ENCODE assay signal across 8 mouse cellular contexts in genomic region chr10:29313905-29314304, GRCm38 (mm10). TPM values are rescaled to one million over a fixed set of nuclear protein-coding genes. Genes with fewer than 3 reads are reported as not detected.
DNase-seq lines count a peak whose midpoint lies in the region; ATAC-seq lines count a peak whose summit lies in the region.

No protein-coding gene starts in this region.

- peak overlapping the region; percentile 59 for H3K4me3 ChIP-seq in forebrain, embryonic 11.5 days (ENCODE audit: low read depth, low read length)
- H3K4me3 ChIP-seq in liver, embryonic 13.5 days (replicated peaks) = peak overlapping the region; percentile 81

- no peaks in the 10 kb centered on the region for H3K36me3 ChIP-seq in forebrain, embryonic 11.5 days (ENCODE audit: control insufficient read depth, insufficient read depth, low read length)
- H3K36me3 ChIP-seq in liver, embryonic 13.5 days = 0 out of 2 replicates have a peak, but pooled peaks cover 4% of the 10 kb centered on the region

- DNase-seq in frontal cortex, postnatal 14 days (ENCODE audit: low spot score in 2 of 2) = no peak
- peak; percentile 18 for DNase-seq in CD4-positive helper T cell, adult 2 months (ENCODE audit: low read depth, low spot score)
- DNase-seq in forebrain, embryonic 11.5 days (ENCODE audit: low spot score) = no peak
- DNase-seq in liver, embryonic 13.5 days = peak; percentile 1
- no peak for DNase-seq in spleen, adult 12 weeks (ENCODE audit: low spot score)
- DNase-seq in gastrocnemius, postnatal 10 days = no peak

- no peaks in the 10 kb centered on the region for H3K9me3 ChIP-seq in forebrain, embryonic 11.5 days (ENCODE audit: control insufficient read depth, low read length)
- no peaks in the 10 kb centered on the region for H3K9me3 ChIP-seq in liver, embryonic 13.5 days (replicated peaks)

- 41% methylated on average over 5 of the region's 5 CpGs for WGBS in forebrain, embryonic 11.5 days
- 22% methylated on average over 5 of the region's 5 CpGs for WGBS in liver, embryonic 13.5 days (ENCODE audit: insufficient replicate concordance)

- H3K9ac ChIP-seq in forebrain, embryonic 11.5 days (ENCODE audit: low read length) = peak overlapping the region; percentile 39; the same call in 1 of the 2 replicates
- H3K9ac ChIP-seq in liver, embryonic 13.5 days = peak overlapping the region; percentile 83

- H3K4me2 ChIP-seq in forebrain, embryonic 11.5 days (ENCODE audit: low read depth, low read length, severe bottlenecking) = peak overlapping the region; percentile 60
- H3K4me2 ChIP-seq in liver, embryonic 13.5 days = peak overlapping the region; percentile 69

- no peaks in the 10 kb centered on the region for H3K4me1 ChIP-seq in forebrain, embryonic 11.5 days (replicated peaks; ENCODE audit: control insufficient read depth, insufficient read depth, low read length)
- H3K4me1 ChIP-seq in liver, embryonic 13.5 days (replicated peaks) = peaks cover 15% of the 10 kb centered on the region

- ATAC-seq in frontal cortex, adult (ENCODE audit: low TSS enrichment) = peak; percentile 3; the same call in 1 of the 2 replicates
- ATAC-seq in forebrain, embryonic 11.5 days (replicated peaks; ENCODE audit: low FRiP score) = peak; percentile 0; the same call in 1 of the 2 replicates
- no peak for ATAC-seq in liver, embryonic 13.5 days (ENCODE audit: low read depth)
- ATAC-seq in megakaryocyte-erythroid progenitor cell, adult 5-6 weeks (replicated peaks; ENCODE audit: low FRiP score, low TSS enrichment, poor library complexity, severe bottlenecking) = no peak

- H3K27ac ChIP-seq in forebrain, embryonic 11.5 days (ENCODE audit: low read depth, low read length) = no peak overlapping the region
- H3K27ac ChIP-seq in liver, embryonic 13.5 days = no peak overlapping the region

- H3K27me3 ChIP-seq in forebrain, embryonic 11.5 days (ENCODE audit: control insufficient read depth, insufficient read depth, low read length) = no peaks in the 10 kb centered on the region
- H3K27me3 ChIP-seq in liver, embryonic 13.5 days = no peaks in the 10 kb centered on the region

RNA-seq across cellular contexts. Expression of gene Echdc1, which starts 0.9 kb away (rescaled TPM):
- 29.4 and 32.2 TPM in 2 replicates for polyA plus RNA-seq in forebrain, embryonic 11.5 days (2014; fragmentation: Nextera tagmentation; extraction: Ambion mirVana)
- 22.9 and 32.3 TPM in 2 replicates for polyA plus RNA-seq in liver, embryonic 13.5 days (2015; fragmentation: Nextera tagmentation; extraction: Ambion mirVana)
- 14.0 and 24.1 TPM in 2 replicates for total RNA-seq in megakaryocyte-erythroid progenitor cell, adult 5-6 weeks (2014; fragmentation: Nextera tagmentation)
- total RNA-seq in megakaryocyte-erythroid progenitor cell, adult 5-6 weeks (2017) = 54.4 and 65.5 TPM in 2 replicates
- 10 to 100 TPM; 24.2 to 28.5 TPM for total RNA-seq in gastrocnemius, postnatal 10 days (2021)

RNA-seq across cellular contexts. Expression of gene Rnf146, which starts 48.3 kb away (rescaled TPM):
- 56.5 and 62.1 TPM in 2 replicates for polyA plus RNA-seq in forebrain, embryonic 11.5 days (2014; fragmentation: Nextera tagmentation; extraction: Ambion mirVana)
- polyA plus RNA-seq in liver, embryonic 13.5 days (2015; fragmentation: Nextera tagmentation; extraction: Ambion mirVana) = 15.3 and 20.6 TPM in 2 replicates
- 25.3 and 36.4 TPM in 2 replicates for total RNA-seq in megakaryocyte-erythroid progenitor cell, adult 5-6 weeks (2014; fragmentation: Nextera tagmentation)
- 51.3 and 61.2 TPM in 2 replicates for total RNA-seq in megakaryocyte-erythroid progenitor cell, adult 5-6 weeks (2017)
- 10 to 100 TPM; 47.1 to 49.4 TPM for total RNA-seq in gastrocnemius, postnatal 10 days (2021)

Comparison
In these comparisons a context has a peak if more than half of its experiments do, and no peak if none do; other contexts are left out.
1. ATAC-seq: peak in frontal cortex, adult (single experiment) and forebrain, embryonic 11.5 days (single experiment); none in liver, embryonic 13.5 days (single experiment) and megakaryocyte-erythroid progenitor cell, adult 5-6 weeks (single experiment).
2. DNase-seq: peak in CD4-positive helper T cell, adult 2 months (single experiment) and liver, embryonic 13.5 days (single experiment); none in frontal cortex, postnatal 14 days (0 of 2), forebrain, embryonic 11.5 days (single experiment), spleen, adult 12 weeks (single experiment) and gastrocnemius, postnatal 10 days (single experiment).